Mouse (Mus musculus) urinary bladder, postnatal 25 days (tissue): ENCODE results near the gene Ifi35.
"Not testable (repeated sequence)": the region's sequence is repeated elsewhere in the genome, so short reads cannot be mapped to it uniquely, and the experiment has no call there.

Experiments
- DNase-seq: peaks from one replicate; pipeline ENCODE4 v3.0.0; 2022; ENCODE audit warnings: low spot score

The Ifi35 gene

DNA sequence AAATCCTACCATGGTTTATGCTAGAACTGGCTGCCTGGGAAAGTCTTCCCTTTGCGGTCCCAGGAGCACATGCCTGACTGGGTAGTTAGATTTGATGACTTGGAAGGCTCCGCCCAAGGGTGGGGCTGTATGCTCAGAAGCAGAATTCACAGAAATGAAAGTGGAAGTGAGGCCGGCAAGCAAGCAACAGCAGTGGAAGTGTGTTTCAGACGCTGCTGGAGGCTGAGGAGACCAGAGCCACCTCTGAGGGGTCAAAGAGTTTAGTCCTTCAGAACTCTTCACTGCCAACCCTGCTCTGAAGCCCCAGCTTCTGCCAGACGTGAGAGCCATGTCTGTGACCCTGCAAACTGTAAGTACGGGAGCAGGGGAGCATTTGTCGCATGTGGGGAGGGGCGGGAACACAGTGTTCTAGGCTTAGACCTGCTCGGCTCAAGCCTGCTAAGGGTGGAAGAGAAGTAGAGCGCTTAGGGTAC is at the start of gene Ifi35:
Gene Ifi35 (plus strand): TSS at position 134 of the 473 bp plus-strand sequence.
- DNase-seq, result peak; percentile 66

DNA sequence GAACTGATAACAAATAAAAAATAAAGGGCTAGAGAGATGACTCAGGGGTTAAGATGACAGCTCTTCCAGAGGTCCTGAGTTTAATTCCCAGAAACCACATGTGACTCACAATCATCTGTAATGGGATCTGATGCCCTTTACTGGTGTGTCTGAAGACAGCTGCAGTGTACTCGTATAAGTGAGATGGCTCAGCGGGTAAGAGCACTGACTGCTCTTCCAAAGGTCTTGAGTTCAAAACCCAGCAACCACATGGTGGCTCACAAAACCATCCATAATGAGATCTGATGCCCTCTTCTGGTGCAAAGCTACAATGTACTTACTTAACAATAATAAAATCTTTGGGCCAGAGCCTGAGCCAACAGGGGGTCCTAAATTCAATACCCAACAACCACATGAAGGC is 32.9 kb upstream of the Ifi35 start:
- DNase-seq, result no peak

DNA sequence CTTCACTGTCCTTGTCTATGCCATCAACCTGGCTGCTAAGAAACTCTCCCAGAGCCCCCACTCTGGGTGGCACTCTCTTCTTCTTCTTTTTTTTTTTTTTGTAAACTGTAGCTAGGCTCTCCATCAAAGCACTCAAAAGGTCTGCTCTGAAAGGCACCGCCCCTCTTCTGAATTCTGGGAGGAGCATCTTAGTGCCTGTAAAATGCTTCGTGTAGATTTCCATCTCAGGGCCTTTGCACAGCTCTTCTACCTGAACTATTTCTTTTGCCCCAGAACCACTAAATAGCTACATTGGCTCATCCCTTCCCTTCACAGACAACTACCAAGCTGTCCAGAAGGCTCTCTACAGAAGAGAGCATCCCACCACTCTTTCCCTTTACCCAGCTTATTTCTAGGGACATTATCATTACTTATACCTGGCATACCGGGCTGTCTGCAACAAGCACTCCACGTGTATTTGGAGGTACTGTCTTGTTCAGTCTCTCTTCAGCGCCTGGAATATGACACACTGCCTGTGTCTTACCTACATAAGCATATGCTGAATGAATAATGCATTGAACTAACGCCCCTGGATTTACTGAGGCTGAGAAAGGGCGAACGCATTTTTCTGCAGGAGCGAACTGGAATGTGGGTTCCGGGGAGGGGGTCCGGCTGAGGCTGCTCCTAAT is 31.6 kb upstream of the Ifi35 start:
- no peak for DNase-seq

DNA sequence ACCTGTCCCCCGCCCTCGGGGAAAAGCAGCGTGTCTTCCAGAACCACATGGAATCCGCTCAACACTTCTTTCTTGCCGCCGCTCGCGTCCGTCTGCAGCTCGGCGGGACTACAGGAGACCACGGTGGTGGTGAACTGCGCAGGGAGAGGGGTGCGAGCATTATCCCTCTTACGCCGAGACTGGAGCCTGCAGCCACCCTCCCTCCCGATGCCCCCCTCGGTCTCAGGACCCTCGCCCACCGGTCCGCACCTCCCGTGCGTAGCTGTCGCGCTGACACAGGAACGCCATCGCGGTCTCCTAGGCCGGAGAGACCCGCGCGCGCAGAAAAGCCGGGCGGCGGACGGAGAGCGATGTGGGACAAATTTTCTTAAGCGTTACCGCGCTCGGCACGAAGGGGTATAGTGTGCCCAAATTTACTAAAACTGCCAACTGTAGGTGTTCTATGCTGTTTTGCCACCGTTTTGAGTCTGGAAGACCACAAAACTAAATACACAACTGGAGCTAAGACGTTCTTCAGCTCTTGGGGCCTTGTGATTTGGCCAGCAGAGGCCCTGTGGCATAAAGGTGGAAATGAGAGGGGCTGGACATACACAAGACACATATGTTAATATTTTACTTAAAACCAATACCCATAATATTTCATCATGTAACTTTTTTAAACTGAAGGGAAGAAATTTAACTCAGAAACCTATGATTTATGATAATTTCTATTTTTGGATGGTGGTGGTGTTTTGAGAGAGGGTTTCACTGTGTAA is 30.9 kb upstream of the Ifi35 start, which contains the start of gene Aarsd1:
Gene Aarsd1 (minus strand): TSS at position 515 of the 755 bp plus-strand sequence.
- peak; percentile 90 for DNase-seq

DNA sequence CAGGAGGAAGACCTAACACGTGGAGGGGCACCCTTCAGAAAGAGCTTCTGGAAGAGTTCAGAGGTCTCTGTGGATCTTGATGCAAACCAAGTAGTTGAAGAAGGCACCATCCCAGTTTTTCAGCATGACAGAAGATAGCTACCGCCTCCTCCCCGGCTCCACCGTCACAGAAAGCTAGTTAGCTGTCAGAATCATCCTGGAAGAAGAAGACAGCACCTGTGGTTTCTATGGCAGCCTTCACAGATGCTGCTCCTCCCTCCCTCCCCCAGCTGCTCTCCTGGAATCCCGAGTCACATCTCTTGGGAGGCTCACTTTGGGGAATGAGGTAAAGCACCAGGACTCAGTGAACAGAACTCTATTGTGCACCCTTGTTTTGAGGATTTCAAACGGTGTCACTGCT is 29.2 kb upstream of the Ifi35 start:
- DNase-seq, result no peak

DNA sequence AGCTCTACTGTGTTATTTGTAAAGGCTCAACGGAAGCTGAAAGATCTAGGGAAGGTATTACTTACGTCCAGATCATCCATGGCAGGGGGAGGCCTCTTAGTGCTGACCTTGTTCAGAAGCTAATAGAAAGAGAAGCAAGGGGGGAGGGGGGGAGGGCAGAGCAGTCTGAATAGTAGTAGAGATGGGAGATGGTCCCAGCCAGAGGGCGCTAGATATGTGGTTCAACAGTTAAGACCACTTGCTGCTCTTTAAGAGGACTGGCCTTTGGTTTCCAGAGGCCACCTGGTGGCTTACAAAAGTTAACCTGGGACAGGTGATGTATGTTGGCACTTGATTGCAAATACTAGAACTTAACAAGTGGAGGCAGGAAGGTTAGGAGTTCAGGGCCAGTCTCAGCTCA is 28.6 kb upstream of the Ifi35 start:
- no peak for DNase-seq

DNA sequence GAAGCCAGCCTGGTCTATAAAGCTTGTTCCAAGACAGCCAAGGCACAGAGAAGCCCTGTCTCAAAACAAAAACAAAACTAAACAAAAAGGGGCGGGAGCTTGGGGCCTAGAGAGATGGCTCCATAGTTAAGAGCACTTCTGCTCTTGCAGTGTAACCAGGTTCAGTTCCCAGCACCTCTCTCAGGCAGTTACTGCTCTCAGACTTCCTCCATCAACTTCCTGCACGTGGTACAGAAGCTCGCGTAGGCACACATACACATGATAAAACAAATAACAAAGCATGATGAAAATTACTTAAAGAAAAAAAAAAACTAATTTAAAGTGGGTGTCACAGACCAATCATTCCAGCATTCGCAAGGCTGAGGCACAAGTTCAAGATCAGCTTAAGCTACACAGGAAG is 28.1 kb upstream of the Ifi35 start:
- DNase-seq, result no peak

DNA sequence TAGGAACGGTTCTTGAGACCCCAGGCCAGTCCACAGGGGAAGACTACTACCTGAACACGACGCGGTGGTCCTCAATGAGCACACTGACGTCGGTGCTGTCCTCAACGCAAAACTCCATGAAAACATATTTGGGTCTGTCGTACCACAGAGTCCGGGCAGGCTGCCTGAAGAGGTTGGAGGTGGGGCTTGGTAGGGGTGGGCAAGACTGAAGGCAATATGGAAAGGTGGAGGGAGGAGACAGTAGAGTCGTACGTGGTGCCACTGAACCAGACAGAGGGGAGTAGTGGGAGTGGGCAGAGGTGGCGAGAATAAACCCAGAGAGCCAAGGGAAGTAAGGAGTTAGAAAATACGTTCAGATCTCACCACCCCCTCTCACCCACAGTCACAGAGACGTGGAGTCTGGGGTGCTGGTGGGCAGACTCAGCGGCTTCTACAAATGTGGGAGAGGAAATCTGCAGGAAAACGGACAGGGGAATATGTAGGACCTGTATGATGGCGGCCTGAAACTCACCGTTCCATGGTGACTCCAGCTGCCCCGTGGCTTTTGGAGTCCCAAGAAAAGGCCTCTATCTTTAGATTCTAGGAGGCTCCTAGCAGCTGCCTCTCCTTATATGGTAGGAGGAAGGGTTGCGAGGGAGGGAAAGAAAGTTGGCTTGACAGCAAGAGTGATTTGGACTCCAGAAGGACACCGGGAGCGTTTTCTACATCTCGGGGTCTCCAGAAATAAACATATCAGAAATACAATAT is 23.9 kb upstream of the Ifi35 start, which contains the start of gene Gm27029:
Gene Gm27029 (minus strand): TSS at position 692 of the 747 bp plus-strand sequence.
- DNase-seq, result no peak

DNA sequence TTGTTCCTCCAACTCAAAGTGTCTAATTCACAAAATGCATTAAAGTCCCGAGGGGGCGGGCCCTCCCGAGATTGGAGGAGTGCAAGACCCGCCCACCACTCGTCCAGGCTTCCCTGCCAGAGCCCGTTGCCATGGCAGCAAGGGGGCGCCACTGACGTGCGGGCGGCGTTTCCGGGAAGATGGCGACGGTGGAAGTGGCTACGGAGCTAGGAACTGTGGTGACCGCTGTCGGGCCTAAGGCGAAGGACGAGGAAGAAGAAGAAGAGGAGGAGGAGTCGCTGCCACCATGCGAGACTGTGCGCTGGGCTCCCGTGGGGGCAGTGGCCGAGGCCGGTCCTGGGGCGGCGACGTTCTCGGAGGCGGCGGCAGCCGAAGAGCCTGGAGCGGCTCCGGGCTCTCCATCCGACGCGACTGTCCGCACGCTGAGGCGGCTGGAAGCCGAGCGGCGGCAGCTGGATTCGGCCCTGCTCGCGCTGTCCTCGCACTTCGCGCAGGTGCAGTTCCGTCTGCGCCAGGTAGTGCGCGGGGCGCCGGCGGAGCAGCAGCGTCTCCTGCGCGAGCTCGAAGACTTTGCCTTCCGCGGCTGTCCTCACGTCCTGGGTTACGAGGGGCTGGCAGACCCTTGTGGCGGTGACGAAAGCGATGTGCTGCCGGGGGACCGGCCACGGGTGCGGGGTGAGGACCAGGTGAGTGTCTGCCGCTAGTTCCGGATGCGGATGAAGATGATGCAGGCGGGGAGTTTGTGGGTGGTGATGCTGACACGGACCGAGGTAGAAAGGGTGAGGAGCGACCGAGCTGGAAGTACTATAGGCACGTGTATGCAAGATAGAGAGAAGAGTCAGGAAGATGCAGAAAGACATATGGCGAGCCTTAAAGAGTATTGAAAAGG is 23.0 kb upstream of the Ifi35 start, which contains the start of the genes Rundc1 and Ptges3l:
Gene Rundc1 (plus strand): TSS at position 161 of the 889 bp plus-strand sequence.
Gene Ptges3l (minus strand): TSS at position 409 of the 889 bp plus-strand sequence.
- peak; percentile 99 for DNase-seq

DNA sequence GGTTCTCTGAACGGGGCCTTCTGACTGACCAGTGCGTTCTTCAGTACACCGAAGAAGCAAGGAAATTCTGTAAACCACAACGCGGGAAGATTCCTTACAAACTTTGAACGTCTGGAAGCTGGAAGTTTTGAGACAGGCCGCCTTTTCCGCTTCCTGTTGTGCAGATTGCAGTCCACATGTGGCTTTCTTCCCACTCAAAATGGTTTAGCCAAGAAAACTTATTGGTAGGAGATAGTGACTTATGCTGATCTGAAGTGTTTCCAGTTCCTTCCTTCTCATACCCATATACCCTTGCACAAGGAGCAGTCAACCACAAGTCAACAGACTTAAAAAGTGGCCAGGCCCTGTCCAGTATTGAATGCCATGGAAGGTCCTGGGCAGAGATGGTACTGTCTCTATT is 22.0 kb upstream of the Ifi35 start:
- no peak for DNase-seq

DNA sequence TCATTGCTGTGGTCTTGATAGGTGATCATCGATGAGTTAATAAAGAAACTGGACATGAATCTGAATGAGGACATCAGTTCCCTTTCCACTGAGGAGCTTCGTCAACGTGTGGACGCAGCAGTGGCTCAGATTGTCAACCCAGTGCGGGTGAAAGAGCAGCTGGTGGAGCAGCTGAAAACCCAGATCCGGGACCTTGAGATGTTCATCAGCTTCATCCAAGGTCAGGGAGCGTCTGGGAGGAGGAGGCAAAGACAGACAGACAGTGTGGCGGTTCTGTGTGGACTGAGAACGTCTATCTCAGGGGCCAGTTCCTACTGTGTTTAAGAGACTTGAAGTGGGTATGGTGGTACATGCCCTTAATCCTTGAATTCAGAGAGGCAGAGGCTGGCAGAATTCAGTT is 16.9 kb upstream of the Ifi35 start:
- DNase-seq, result no peak

DNA sequence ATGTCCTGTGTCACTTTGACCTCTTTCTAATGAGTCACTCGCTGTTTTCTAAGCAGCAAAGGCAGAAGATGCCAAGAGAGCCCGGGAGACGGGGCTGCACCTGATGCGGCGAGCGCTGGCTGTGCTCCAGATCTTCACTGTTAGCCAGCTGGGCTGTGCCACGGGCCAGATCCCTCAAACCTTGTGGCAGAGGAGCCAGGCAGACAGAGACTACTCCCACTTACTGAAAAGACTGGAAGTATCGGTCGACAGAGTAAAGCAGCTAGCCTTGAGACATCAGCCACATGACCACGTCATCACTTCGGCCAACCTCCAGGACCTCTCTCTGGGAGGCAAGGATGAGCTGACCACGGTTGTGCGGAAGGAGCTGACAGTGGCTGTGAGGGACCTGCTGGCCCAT is 14.8 kb upstream of the Ifi35 start:
- DNase-seq, result no peak

DNA sequence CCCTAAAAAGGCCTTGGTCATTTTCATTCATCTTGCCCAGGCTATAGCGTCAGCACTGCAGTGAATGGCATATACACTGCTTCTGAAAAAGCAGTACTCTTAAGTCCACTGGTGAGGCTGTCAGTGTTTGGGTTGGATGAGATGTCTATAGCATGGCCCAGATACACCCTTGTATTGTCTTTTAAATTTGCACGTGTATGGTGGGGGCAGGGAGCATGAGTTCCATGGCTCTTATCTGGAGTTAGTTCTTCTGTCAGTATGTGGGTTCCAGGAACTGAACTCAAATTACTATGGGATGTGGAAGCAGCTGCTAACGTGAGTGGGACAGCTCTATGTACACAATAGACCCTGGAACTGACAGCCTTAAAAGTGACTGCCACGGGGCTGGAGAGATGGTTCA is 12.4 kb upstream of the Ifi35 start:
- DNase-seq, result no peak

DNA sequence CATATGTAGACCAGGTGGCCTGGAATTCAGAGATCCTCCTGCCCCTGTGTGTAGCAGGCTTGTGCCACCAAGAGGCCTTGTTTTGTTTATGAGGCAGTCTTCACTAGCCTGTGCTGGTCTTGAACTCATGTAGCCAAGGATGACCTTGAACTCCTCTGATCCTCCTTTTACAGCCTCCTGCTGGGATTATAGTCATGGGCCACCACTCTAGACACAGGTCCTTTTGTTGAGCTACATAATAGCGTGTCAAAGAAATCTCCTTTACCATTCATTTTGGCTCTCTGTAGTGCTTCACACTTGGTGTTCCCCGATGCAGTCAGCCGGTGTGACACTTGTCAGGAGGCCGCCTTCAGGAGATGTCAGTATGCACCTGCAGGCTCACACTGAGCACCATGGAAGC is 11.3 kb upstream of the Ifi35 start:
- DNase-seq, result no peak

DNA sequence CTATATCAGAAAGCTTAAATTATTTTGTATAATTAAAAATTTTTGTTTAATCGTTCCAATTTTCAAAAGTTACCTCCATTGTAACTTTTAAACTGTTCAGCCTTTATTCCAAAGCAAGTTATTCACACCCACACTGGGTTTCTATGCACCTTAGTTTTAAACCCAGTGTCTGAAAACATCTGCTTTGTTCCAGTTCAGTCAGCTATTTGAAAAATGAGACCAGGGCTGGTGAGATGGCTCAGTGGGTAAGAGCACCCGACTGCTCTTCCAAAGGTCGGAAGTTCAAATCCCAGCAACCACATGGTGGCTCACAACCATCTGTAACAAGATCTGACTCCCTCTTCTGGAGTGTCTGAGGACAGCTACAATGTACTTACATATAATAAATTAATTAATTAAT is 10.2 kb upstream of the Ifi35 start:
- not testable (repeated sequence) for DNase-seq

DNA sequence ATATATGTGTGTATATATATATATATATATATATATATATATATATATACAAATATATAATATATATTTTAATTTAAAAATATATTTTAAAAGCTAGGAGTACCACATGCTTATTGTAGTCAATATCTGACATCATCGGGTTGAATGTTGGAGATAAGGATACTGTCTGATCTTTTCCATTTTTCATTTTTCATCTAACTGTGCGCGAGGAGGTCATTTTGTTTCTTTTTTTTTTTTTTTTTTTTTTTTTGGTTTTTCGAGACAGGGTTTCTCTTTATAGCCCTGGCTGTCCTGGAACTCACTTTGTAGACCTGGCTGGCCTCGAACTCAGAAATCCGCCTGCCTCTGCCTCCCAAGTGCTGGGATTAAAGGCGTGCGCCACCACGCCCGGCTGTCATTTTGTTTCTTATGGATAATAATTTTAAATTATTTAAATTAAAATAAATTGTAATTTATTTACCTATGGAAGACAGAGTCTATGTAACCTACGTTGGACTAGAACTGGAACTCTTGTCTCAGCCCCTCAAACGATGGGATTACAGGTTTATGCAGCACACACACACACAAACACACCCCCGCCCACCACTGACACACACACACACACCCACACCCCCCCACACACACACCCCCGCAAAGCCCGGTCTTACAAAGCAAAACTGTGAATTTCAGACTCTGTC is 6.6 kb upstream of the Ifi35 start:
- not testable (repeated sequence) for DNase-seq

DNA sequence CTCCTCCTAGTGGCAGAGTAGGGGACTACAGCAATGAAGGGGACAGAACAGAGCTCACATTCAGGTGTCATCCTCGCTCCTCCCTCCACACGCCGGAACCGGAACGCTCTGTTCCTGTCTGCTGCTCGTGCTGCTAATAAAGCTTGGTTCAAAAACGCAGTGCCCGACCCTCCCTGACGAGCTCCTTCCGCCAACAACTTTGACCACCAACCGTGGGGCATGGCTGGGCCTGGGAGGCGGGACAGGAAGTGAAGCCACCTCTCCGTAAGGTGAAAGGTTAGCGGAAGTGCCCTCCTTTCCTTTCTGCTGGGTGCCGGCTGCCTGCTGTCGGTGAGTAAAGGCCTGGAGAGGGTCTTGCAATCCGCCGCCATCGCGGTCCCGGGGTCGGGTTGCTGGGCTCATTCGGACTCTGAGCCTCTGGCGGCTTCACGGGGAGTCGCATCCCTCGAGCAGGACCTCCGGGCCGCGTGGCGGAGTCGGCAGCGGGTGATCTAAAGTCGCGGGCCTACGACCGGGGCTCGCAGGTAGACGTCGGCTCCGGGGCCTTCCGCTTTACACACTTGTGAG is 6.0 kb upstream of the Ifi35 start, which contains the start of gene Rpl27:
Gene Rpl27 (plus strand): TSS at position 172 of the 567 bp plus-strand sequence.
- DNase-seq, result peak; percentile 82

DNA sequence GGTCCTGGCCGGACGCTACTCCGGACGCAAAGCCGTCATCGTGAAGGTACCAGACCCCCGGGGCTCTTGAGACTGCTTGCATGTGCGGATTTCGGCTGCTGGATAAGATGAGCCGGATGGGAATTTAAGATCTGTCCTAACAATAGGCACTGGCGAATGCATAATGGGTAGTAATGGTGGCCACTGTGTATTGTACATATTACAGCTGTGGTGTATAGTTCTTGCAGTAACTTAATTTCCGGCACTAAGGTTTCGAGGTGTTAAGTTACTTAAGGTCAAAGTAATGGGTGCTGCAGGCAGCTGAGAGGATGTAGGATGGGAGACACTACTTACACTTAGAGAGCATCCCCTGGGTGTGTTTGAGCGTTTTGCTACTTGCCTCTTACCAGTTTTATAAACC is 5.4 kb upstream of the Ifi35 start:
- DNase-seq, result no peak

DNA sequence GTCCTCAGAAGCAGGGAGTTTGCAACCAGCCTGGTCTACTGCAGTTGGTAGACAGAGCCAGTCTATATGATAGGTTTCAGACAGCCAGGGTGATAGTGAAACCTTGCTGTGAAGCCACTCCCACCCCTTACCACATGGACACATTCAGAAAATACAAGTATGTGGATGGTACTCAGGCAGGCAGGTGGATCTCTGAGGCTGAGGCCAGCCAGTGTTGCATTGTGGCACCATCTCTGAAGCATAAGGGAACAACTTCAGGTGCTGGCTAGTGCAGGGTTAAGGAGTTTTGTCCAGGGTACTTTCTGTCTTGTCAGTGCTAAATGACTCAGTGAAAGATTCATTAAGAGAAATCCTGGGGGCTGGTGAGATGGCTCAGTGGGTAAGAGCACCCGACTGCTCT is 1.9 kb upstream of the Ifi35 start:
- DNase-seq, result no peak

DNA sequence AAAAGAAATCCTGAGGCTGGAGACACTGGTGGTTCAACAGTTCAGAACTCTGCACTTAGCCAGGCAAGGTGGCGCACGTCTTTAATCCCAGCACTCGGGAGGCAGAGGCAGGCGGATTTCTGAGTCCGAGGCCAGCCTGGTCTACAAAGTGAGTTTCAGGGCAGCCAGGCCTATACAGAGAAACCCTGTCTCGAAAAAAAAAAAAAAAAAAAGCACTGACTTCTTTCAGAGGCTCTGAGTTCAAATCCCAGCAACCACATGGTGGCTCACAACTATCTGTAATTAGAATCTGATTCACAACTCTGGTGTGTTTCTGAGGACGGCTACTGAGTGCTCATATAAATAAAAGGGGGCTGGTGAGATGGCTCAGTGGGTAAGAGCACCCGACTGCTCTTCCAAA is 1.3 kb upstream of the Ifi35 start:
- not testable (repeated sequence) for DNase-seq
